Mouse (Mus musculus): ENCODE results near the gene Rps6kl1.

The Rps6kl1 gene

DNA sequence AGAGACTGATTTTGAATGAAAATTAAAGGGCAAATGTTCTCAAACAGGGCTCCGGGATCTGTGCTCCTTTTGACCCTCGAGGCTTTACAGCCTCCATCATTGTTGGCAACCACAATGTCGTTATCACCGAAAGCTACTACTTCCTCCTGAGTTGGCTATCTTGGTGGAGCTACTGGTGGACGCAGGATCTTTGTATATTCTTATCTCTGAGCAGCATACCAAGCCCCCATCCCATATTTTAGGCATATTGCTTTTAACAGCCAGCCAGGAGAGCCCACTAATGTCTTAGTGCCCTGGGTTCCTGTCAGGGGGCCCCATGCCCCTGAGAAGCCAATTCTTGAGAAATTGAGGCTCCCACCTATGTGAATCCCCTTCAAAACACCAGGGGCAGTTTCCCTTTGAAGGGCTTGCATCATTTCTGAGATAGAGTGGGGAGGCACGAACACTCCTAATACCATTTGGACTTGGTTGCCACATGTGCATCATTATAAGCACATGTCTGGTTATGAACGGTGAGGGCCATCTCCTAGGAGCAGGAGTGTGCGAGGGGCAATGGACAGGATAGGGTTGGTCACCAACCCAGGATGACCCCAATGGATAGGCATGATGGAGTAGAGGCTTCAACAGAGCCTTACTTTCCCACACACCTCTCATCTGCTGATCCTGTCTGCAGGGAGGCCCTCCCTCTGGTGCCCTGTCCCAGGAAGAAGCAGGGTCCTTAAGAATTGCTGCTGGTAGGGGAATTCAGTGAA, 16.8 kb downstream of the Rps6kl1 start:
- TF ChIP-seq GATA4 (IDR thresholded peaks at IDR 0.05; ENCODE audit: insufficient replicate concordance, low read length) = no peak

DNA sequence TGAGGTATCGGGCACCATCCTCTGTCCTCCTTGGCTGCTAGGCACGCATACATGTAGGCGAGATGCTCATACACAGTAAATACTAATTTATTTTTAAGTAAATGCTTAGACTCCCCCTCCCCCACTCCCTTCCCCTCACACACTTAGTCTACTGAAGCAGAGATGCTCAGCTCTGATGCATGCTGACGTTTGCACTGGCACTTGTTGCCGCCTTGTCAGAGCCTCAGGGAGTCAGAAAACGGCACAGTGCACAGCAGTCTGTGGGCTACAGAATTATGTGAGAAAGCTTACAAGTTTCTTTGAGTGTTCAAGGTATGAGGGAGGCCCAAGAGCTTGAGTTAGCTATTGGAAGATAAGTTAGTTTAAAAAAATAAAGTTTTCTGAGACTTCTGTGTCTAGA, 19.7 kb downstream of the Rps6kl1 start:
- TF ChIP-seq GATA4 (IDR thresholded peaks at IDR 0.05; ENCODE audit: insufficient replicate concordance, low read length) = no peak

DNA sequence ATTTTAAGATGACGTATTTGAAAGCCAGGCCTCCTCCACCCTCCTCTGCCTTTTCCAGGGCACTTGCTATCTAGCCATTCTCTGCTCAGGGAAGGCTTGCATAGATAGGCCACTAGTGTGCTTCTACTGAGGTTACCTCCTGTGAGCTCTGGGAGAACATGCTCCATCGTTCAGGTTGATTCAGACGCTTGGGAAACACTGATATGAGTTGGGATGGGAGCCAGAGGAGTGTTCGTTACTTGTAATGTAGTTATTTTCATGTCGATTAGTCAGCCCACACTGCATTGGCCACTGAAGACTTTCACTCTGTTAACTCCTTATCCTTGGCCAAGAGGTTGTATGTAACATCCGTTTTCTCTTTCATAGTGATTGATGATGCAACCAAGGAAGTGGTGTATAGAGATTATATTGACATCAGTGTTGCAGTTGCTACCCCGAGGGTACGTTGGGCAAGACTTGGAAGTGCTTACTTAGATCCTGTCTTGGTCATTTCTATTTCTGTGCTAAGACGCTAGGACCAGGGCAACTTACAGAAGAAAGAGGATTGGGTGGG, 21.6 kb downstream of the Rps6kl1 start:
- TF ChIP-seq GATA4 (IDR thresholded peaks at IDR 0.05; ENCODE audit: insufficient replicate concordance, low read length) = no peak

DNA sequence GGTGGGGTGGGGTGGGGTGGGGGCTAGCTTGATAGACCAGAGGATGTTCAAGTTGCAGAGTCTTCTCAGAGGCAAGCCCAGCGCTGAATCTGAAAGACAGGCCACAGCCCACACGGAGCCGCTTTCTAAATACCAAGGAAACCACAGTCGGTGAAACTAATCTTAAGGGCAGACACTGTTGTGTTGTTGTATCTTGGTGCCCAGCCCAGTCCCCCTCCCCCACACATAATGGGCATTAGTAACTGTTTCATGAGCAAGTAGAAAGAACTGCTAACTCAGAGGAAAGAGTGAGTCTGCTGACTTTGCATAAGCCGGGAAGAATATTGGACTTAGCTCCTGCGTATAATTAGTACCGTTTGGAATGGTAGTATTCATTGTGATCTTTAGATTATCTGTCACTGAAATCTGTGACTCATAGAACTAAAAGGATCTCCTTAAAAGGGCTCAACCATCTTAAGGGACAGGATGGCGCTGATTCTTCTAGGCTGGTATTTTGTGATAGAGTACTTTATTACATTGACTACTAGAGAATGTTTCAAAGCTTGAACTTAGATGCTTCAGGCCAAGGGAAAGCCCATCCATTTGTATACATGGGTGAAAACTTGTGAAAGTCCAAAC, 24.0 kb downstream of the Rps6kl1 start:
- TF ChIP-seq GATA4 (IDR thresholded peaks at IDR 0.05; ENCODE audit: insufficient replicate concordance, low read length) = no peak

DNA sequence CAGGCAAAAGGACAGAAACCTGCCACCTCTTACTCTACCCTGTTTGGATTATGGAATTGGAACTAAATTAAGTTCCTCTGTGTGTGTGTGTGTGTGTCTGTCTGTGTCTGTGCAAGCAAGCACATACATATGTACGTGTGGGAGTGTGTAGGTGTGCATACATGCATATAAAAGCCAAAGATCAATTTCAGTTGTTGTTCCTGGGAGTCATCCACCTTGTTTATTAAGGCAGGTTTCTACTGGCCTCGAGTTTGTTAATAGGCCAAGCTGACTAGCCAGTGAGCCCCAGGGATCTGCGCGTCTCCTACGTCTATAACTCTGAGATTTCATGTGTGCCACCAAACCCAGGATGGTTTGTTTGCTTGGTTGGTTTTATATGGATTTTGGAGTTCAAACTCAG, 26.3 kb downstream of the Rps6kl1 start:
- no peak for TF ChIP-seq GATA4 (IDR thresholded peaks at IDR 0.05; ENCODE audit: insufficient replicate concordance, low read length)

DNA sequence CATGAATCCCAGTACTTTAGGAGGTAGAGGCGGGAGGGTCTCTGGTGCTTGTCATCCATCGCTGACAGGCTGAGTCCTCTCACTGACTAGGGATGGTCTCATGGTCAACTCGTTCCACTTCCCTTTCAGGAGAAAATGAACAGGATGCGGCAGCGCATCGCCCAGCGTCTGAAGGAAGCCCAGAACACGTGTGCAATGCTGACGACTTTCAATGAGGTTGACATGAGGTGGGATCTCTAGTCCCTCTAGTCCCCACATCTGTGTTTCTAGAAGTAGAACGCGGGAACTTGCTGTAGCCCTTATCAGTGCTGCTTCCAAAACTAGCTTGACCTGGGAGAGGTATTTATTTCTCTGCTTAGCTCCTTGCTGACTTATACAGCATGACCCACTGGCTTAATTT, 27.4 kb downstream of the Rps6kl1 start:
- TF ChIP-seq GATA4 (IDR thresholded peaks at IDR 0.05; ENCODE audit: insufficient replicate concordance, low read length) = no peak

DNA sequence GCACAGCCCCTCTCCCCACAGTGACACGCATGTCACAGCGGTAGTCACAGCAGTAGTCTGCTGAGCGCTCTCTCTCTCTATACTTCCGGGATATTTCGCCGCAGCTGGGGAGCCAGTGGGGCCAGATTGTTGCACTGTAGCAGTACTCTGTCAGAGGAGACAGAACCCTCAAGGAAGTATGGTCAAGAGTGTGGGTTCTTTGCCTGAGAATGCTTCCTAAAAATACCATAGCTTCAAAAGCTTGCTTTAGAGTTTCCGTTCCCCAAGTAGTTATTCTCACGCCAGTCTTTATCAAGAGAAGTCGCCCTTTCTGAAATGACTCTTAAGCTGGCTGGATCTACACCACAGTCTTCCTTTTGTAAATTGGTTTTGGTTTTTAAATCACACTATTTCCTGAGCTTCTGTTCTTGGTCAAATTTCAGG, 27.9 kb downstream of the Rps6kl1 start:
- TF ChIP-seq GATA4 (IDR thresholded peaks at IDR 0.05; ENCODE audit: insufficient replicate concordance, low read length) = no peak

DNA sequence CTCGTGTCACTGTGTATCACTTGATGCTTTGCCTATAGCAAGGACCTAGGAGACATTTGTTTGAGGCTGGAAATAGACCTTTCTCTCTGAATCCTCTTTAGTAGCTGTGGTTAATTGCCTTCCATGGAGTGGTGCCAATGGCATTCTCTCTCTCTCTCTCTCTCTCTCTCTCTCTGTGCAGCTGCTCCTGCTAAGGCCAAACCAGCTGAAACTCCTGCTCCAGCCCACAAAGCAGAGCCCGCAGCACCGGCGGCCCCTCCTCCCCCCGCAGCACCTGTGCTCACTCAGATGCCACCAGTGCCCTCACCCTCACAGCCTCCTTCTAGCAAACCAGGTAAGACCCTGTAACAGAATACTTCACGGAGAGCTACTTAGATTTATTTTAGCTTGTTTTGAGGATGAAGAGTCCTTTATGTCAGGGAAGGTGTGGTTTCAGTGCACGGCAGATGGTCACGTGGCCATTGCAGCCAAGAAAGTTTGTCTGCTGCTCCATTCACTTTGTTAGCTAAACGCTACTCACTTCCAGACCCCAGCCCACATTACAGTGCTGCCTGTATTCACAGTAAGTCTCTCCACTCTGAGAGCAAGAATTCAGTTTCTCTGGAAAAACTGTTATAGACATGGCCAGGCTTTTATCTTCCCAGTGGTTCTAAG, 29.1 kb downstream of the Rps6kl1 start:
- TF ChIP-seq GATA4 (IDR thresholded peaks at IDR 0.05; ENCODE audit: insufficient replicate concordance, low read length) = no peak

DNA sequence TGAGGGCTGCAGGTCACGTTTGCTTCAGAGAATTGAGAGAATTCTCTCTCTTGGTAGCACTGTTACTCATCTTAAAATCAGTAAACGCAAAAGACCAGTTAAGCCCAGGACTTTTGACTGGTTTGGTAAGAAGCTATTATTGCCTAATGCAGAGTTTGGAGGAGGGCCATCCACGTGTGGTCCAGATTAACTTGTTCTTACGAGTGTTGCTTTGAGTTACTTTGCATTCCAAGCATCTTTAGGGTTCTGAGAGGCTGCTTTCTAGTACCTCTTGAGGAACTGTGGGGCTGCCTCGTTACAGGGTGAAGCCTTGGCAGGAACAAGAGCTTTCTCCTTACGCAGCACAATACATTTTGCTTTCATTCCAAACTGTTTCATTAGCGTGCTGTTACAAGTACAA, 35.4 kb downstream of the Rps6kl1 start:
- TF ChIP-seq GATA4 (IDR thresholded peaks at IDR 0.05; ENCODE audit: insufficient replicate concordance, low read length) = no peak

DNA sequence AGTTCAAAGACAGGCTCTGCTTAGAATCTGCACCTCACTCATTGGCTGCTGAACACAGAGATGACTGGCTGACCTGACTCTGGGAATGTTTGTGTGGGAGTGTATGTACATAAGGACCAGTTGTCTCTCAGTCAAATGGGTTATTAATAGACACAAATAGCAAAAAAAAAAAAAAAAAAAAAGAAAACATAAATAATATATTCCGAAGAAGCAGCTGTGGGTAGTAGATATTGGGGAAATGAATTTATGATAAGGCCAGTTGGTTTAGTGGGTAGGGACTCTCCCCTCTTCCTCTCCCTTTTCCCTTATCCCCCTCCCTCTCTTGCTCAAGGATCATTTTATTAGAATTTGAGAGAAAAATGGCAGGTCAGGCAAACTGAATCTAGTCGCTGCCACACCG, 37.1 kb downstream of the Rps6kl1 start:
- TF ChIP-seq GATA4 (IDR thresholded peaks at IDR 0.05; ENCODE audit: insufficient replicate concordance, low read length) = no peak

DNA sequence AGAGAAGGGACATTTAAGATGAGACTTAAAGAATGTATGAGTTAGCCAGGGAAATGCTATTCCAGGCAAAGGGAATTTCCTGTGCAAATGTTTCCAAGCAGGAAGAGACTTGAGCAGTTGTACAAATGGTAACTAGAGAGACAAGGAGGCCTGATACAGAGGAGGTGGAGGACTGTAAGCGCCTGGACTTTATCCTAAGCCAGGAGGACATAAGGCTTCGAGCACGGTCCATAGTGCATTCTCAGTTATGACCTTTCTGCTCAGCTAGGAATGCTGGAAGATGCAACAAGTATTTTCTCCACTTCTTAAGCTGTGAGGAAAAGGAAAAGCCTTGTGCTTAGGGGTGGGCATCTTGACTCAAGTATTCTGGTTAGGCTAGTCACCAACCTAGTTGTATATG, 37.7 kb downstream of the Rps6kl1 start:
- TF ChIP-seq GATA4 (IDR thresholded peaks at IDR 0.05; ENCODE audit: insufficient replicate concordance, low read length) = no peak

DNA sequence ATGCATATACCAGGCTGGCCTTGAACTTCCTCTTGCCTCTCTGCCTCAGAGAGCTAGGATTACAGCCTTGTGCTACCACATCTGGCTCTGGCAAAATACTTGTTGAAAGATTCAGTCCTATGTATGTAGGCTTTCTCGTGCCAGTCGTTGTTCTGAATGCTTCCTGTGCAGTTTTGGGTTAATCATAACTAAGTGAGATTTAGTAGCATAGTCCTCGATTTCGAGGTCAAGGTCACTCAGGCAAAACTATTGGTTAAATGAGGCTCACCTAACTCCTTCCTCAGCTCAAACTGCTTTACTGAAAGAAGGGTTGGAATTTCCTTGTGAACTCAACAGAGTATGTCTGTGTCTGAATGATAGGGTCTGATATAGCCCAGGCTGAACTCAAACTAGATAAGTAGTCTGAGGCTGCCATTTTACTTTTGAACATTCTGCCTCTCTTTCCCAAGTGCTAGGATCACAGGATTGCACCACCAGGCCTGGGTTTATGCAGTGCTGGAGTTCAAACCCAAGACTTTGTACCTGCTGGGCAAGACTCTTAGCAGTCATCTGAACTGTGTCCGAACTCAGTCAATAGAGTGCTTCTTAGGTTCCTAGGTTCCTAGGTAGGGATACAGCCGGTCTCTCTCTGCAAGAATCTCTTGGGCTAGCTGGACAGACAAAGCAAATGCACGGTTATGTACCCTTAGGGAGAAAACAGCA, 38.4 kb downstream of the Rps6kl1 start:
- no peak for TF ChIP-seq GATA4 (IDR thresholded peaks at IDR 0.05; ENCODE audit: insufficient replicate concordance, low read length)

DNA sequence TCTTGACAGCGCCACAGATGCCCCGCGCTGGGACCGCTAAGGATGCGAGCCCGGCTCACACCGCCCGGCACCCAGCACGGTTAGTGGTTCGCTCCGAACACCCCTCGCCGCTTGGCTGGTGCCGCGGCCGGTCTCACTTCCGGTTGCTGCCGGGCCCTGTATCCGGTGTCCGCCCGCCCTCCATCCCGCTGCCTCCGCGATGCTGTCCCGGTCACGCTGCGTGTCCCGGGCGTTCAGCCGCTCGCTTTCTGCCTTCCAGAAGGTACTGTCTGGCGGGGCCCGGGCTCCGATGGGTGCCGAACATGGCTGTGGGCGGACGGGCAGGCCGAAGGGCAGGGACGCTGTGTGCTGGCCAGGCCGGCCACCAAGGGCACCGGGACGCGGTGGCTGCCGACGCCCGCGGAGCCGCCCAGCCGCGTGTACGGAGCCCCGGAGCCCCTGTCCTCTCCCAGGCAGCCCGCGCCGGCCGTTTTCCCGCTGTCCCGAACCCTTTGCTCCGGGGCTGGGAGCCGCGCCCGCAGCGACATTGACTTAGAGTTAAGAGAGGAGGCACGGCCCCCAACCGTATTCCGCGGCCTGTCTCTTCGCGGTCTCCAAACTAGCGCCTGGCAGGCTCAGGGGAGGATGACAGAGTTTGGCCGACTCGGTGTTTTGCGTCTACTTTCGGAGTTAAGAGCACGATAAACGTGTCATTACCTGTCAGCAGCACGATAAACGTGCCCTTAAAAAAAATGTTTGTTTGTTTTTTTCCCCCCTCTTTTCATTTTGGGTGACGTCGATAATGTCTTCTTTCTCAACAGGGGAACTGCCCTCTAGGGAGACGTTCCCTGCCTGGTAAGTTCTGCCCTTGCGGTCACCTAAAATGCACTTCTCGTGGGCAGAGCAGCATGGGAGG, 40.1 kb downstream of the Rps6kl1 start, which contains the start of the genes Prox2 and Dlst:
TSS of gene Prox2 (minus strand) at position 62 of the 895 bp plus-strand sequence.
TSS of gene Dlst (plus strand) at position 136 of the 895 bp plus-strand sequence.
- TF ChIP-seq GATA4 (IDR thresholded peaks at IDR 0.05; ENCODE audit: insufficient replicate concordance, low read length) = peak; percentile 39; the same call in 1 of the 2 replicates

DNA sequence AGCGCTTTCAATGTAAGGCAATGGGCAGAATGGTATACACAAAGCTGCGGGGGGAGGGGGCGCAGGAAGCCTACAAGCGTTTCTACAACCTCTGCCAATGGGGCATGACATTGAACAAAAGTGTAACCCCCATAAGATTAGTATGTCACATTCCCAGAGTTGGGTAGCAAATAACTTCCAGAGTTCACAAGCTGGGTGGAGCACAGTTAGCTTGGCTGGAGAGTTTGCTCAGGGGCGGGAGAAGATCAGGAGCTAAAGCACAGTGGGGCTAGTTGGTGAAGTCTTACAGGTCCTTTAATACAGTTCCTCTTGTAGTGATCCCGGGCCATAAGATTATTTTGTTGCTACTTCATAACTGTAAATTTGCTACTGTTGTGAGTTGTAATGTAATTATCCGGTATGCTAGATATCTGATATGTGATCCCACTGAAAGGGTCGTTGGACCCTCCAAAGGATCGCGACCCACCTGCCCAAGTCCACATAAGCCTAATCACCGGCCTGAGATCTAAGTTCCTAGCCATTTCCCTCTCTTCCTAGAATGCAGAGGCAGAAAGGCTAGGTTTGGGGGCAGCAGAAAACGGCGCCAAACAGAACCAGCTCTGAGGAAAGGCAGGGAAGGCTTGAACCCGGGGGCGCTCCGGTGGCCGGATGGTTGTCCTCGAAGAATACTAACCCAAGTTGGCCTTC, 40.9 kb downstream of the Rps6kl1 start:
- TF ChIP-seq GATA4 (IDR thresholded peaks at IDR 0.05; ENCODE audit: insufficient replicate concordance, low read length) = no peak
